Mouse (Mus musculus): ENCODE data around the gene Izumo1.

- no peak for TF ChIP-seq POLR2A (IDR thresholded peaks at IDR 0.05; ENCODE audit: insufficient read depth, low read length)
- TF ChIP-seq CTCF (IDR thresholded peaks at IDR 0.05; ENCODE audit: low read depth, low read length): no peak
Observed at GRCm38 (mm10) chr7:45616277-45616676, 5.3 kb upstream of the Izumo1 start.

Measured in ES-Bruce4 (cell line).